Mouse (Mus musculus) ES-E14 (cell line): Measurements from ENCODE around the gene Pygl. TPM values are rescaled to one million over a fixed set of nuclear protein-coding genes. Genes with fewer than 3 reads are reported as not detected.

Source experiments
- DNase-seq: peaks from one replicate; pipeline ENCODE4 v3.0.0-alpha.2; 2013; ENCODE audit warnings: low read depth, low spot score
- H3K27ac ChIP-seq: 2 replicates; pipeline ENCODE4 v1.5.1; 2012; ENCODE audit warnings: low read depth, mild to moderate bottlenecking, low read length, moderate library complexity, mixed read lengths; ENCODE audit not compliant: poor library complexity, insufficient read depth, severe bottlenecking
- H3K36me3 ChIP-seq: 2 replicates; pipeline ENCODE4 v1.6.1; 2012; ENCODE audit warnings: mild to moderate bottlenecking, low read length, moderate library complexity, mixed read lengths; ENCODE audit not compliant: control insufficient read depth, poor library complexity, insufficient read depth, severe bottlenecking
- H3K4me1 ChIP-seq, 2 experiments: fragments of 150-350 bp in 1 of 2; sonication (generic) in 1 of 2; 2 replicates each; pipeline ENCODE4 v1.6.1; 2012; ENCODE audit warnings: low read length in 2 of 2, mild to moderate bottlenecking in 1 of 2, mixed read lengths in 1 of 2; ENCODE audit not compliant: control insufficient read depth in 2 of 2, insufficient read depth in 2 of 2, poor library complexity in 1 of 2
- H3K4me3 ChIP-seq, 2 experiments: fragments of 150-350 bp in 1 of 2; sonication (generic) in 1 of 2; 2 replicates each; pipeline ENCODE4 v1.5.1; 2012; ENCODE audit warnings: low read length in 2 of 2, low read depth in 1 of 2, mild to moderate bottlenecking in 1 of 2, mixed read lengths in 1 of 2; ENCODE audit not compliant: insufficient read depth in 1 of 2, poor library complexity in 1 of 2, severe bottlenecking in 1 of 2
- H3K9ac ChIP-seq: 2 replicates; pipeline ENCODE4 v1.6.1; 2012; ENCODE audit warnings: low read depth, mild to moderate bottlenecking, low read length, mixed read lengths; ENCODE audit not compliant: poor library complexity, insufficient read depth, severe bottlenecking
- H3K9me3 ChIP-seq: fragments of 150-350 bp; sonication (generic); 2 replicates; pipeline ENCODE4 v1.6.1; 2012; ENCODE audit warnings: low read depth, mild to moderate bottlenecking, low read length; ENCODE audit not compliant: control insufficient read depth, insufficient read depth
- CHD2 ChIP-seq: IDR thresholded peaks from 2 replicates; pipeline ENCODE4 v1.6.1; 2014; ENCODE audit warnings: mild to moderate bottlenecking, low read depth, low read length, inconsistent platforms
- HCFC1 ChIP-seq: IDR thresholded peaks from 2 replicates; pipeline ENCODE4 v1.6.1; 2012; ENCODE audit warnings: low read length, inconsistent platforms, borderline replicate concordance; ENCODE audit not compliant: insufficient read depth
- MAFK ChIP-seq: IDR thresholded peaks from 2 replicates; pipeline ENCODE4 v1.6.1; 2014; ENCODE audit warnings: mild to moderate bottlenecking, low read depth, low read length, inconsistent platforms; ENCODE audit not compliant: insufficient read depth
- ZC3H11A ChIP-seq: IDR thresholded peaks from 2 replicates; pipeline ENCODE4 v1.6.1; 2012; ENCODE audit warnings: low read depth, mild to moderate bottlenecking, inconsistent platforms, low read length, borderline replicate concordance
- ZNF384 ChIP-seq: IDR thresholded peaks from 2 replicates; pipeline ENCODE4 v1.6.1; 2012; ENCODE audit warnings: low read depth, low read length, inconsistent platforms
- in situ Hi-C, 2 experiments: fragments of 600-800 bp; cut with MboI; formaldehyde crosslinking; loops; one replicate each; pipeline ENCODE4 v1.15.1; 2025; ENCODE audit warnings: low sequenced_read_pairs in 2 of 2, inconsistent platforms in 1 of 2; ENCODE audit not compliant: unreplicated experiment in 2 of 2
- total RNA-seq: library from RNA; depleted of rRNA; stranded (reverse); fragments of 300-350 nt; gene quantifications from 2 replicates; pipeline ENCODE4 v1.2.3, GENCODE M21; 2012; rRNA removed

Gene Pygl
- 1.4 TPM in 2 replicates for total RNA-seq

DNA sequence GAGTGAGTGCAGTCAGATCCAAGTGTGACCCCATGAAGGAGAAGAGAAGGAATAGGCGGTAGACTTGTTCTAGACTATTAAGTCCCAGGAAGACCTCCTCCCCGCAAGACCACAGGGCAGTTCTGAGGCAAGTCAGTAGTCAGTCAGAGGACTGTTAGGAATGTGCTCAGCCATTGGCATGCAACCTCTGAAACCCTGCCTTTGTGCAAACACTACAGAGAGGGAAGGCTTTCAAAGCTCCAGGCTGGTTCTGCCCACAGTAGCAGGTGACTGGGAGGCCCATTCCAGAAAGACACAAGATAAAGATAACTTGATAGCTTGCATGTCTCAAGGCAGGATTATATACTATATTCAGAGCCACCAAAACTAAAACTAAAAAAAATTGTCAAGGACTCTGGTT lies at the start of gene Pygl:
Pygl (minus strand) TSS at position 195 of the 400 bp plus-strand sequence.
- in situ Hi-C loops = no loop called here

DNA sequence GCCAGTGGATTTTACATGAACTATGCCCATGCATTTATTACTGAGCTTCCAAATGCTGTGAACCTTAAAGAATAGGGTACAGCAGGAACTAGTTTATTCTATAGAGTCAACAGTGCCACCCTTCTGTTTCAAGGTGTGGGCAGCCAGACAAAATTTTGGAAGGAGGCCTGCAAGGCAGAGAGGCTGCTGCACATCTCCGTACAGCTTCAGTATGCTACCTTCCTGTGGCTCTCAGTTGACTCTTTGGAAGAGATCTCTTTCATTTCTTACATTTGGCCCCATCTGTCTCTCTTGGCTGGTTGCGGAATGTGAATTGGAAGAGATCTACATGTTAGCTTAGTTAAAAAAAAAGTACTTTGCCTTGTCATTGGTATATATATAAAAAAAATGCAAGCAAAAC lies 49.6 kb upstream of the Pygl start:
- no peak overlapping the region for H3K9ac ChIP-seq
- TF ChIP-seq CHD2 (no peak), ZC3H11A (no peak), MAFK (no peak), ZNF384 (no peak), HCFC1 (no peak)
- no peak for DNase-seq
- no peak overlapping the region for H3K27ac ChIP-seq
- no peaks in the 10 kb centered on the region for H3K36me3 ChIP-seq
- H3K4me1 ChIP-seq = peaks cover 0 to 4% of the 10 kb centered on the region in 2 experiments; a peak in 1 of 4 replicates
- H3K9me3 ChIP-seq = no peaks in the 10 kb centered on the region
- no peak overlapping the region for H3K4me3 ChIP-seq
- in situ Hi-C loops = no loop called here

More for the DNA sequence above, at the start of gene Pygl:
- TF ChIP-seq MAFK (no peak), ZC3H11A (no peak), HCFC1 (no peak), ZNF384 (no peak), CHD2 (no peak)
- Histone ChIP-seq H3K36me3 (no peaks in the 10 kb centered on the region), H3K27ac (no peak within 1 kb of the TSS), H3K9ac (no peak within 1 kb of the TSS), H3K4me1 (peaks cover 0 to 8% of the 10 kb centered on the region in 2 experiments; a peak in 1 of 4 replicates), H3K4me3 (no peak within 1 kb of the TSS), H3K9me3 (no peaks in the 10 kb centered on the region)
- no peak for DNase-seq

DNA sequence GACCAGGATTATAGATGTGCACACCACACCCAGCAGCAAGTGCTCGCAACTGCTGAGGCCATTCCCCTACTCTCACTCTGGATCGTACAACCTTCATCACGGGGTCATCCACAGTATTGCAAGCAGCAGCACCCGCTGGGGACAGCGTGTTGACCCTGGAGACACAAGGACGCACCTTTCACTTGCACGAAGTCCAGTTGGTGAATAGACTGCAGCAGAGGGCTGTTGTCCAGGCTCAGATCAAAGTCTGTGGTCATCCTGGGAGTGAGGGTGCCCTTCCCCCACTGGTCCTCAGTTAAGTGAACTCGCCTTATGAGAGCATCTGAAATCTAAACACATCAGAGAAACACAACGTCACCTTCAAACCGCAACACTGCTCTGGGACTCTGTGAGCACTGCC lies 49.1 kb upstream of the Pygl start:
- Histone ChIP-seq H3K9me3 (no peaks in the 10 kb centered on the region), H3K9ac (no peak overlapping the region), H3K4me3 (no peak overlapping the region), H3K4me1 (peaks cover 0 to 4% of the 10 kb centered on the region in 2 experiments; a peak in 1 of 4 replicates), H3K36me3 (no peaks in the 10 kb centered on the region), H3K27ac (no peak overlapping the region)
- in situ Hi-C loops = no loop called here
- no peak for TF ChIP-seq HCFC1
- no peak for TF ChIP-seq ZNF384
- no peak for TF ChIP-seq CHD2
- no peak for TF ChIP-seq MAFK
- DNase-seq = no peak

DNA sequence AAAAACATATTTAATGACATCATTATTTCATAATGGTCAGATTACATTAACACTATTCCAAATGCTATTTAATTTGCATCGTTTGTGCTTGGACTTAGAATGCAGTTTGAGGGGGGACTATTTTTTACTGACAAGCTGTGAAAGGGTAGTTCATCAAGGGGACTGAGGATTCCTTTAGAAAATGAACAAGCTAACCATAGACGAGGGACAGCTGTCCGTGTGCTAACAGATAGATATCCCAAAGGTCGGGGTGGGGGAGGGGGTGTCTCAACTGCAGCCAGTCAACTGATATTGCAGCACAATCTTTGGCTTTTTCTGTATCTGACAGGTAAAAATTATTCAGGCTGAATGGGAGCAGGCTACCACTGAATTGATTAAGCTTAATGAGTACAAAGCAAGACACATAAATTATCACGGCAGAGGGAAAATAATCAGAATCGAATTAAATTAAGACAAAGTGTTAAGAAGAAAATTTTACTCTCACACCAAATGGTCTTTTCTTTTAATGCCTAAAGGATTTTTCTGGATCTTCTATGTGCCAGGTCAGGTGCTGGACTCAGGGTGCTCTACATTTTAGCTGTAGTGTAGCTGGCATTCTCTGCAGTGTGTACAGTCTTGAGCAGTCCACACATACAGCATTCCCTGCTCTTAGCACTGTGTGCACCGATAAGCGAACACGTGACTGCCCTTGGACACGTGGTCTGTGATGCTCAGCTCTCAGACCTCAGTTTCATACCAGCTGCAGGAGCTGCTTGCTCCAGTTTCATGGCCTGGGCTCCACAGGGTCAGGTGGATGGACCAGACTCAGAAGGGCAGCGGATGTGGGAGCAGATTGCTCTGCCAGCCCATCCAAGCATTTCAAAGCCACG lies 46.0 kb upstream of the Pygl start:
- Histone ChIP-seq H3K4me1 (no peaks in the 10 kb centered on the region), H3K4me3 (no peak overlapping the region), H3K36me3 (no peaks in the 10 kb centered on the region), H3K27ac (no peak overlapping the region), H3K9me3 (no peaks in the 10 kb centered on the region), H3K9ac (no peak overlapping the region)
- in situ Hi-C loops = no loop called here
- TF ChIP-seq CHD2 = no peak
- no peak for TF ChIP-seq ZC3H11A
- TF ChIP-seq HCFC1 = no peak
- no peak for TF ChIP-seq MAFK
- TF ChIP-seq ZNF384 = no peak
- DNase-seq = no peak
